Mouse (Mus musculus): ENCODE measurements around the gene Smarca1.

DNA sequence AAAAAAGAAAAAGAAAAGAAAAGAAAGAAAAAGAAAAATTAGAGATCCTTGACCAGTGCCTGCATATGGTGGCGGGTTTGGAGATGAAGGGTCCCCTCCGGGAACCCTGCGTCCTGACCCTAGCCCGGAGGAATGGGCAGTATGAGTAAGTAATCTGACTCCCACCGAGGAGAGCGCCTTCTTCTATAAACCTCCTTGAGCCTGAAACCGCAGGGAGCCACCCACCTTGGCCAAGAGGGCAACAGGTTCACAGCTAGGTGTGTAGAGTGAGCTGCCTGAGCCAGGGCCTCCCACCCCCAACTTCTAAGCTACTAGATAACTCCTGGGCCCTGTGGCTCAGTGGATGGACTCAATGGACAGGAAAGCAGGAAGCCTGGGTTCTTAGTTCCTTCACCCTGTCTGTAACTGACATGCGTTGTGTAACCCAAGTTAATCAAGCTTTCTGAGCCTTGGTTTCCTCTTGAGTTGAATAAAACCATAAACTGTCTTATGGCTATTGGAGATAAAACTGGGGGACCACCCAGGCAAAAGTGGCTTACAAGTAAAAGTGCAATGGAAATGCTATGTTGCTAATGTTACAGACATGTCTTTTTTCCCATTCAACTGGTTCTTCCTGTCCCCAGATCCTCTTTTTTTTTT, 20.2 kb upstream of the Smarca1 start:
- TF ChIP-seq CTCF (IDR thresholded peaks at IDR 0.05; ENCODE audit: borderline replicate concordance, extremely low read depth, insufficient read depth, insufficient read length) (no peak), POLR2A (IDR thresholded peaks at IDR 0.05; ENCODE audit: borderline replicate concordance, extremely low read depth, insufficient read depth, insufficient read length, poor library complexity, severe bottlenecking) (no peak)
